Mouse (Mus musculus) adrenal gland, postnatal 25 days (tissue): Measurements from ENCODE around the gene Spi1. TPM values are rescaled to one million over a fixed set of nuclear protein-coding genes. Genes with fewer than 3 reads are reported as not detected.
A peak's percentile ranks its signal among the peaks of the same experiment; 100 is the strongest.
"Not testable (repeated sequence)": the region's sequence is repeated elsewhere in the genome, so short reads cannot be mapped to it uniquely, and the experiment has no call there.

Source experiments
- DNase-seq: peaks from one replicate; pipeline ENCODE4 v3.0.0; 2021; ENCODE audit warnings: mixed read lengths
- total RNA-seq: library from RNA; stranded (reverse); gene quantifications from 2 replicates; pipeline ENCODE4 v1.2.3, GENCODE M21; 2021

Spi1 gene
- total RNA-seq, 1 experiment from 2014 or later = 3.0 TPM

GRCm38 (mm10) chr2:91097015-91097414 is 14.8 kb downstream of the Spi1 start:
- no peak for DNase-seq

- DNase-seq = no peak
These were observed 16.0 kb downstream of the Spi1 start for GRCm38 (mm10) chr2:91098156-91098555.

- peak; percentile 95 for DNase-seq
These were observed 19.0 kb downstream of the Spi1 start for GRCm38 (mm10) chr2:91101124-91101740.

DNA sequence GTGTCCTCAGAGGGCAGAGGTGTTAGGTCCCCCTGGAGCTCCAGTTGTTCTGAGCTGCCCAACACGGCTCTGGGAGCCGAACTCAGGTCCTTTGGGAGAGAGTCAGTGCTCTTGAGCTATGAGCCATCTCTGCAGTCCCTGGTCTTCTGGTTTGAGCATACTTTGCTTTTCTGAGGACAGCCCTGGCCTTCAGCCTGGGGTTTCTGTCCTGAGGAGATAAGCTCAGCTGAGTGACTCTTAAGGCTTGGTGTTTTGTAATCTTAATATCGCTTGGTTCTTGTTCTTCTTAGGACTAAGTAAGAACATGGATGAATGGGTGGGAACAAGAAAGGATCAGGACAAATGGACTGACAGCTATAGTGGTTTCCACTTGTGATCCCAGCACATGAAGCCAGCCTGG is 26.0 kb downstream of the Spi1 start:
- DNase-seq = no peak

DNA sequence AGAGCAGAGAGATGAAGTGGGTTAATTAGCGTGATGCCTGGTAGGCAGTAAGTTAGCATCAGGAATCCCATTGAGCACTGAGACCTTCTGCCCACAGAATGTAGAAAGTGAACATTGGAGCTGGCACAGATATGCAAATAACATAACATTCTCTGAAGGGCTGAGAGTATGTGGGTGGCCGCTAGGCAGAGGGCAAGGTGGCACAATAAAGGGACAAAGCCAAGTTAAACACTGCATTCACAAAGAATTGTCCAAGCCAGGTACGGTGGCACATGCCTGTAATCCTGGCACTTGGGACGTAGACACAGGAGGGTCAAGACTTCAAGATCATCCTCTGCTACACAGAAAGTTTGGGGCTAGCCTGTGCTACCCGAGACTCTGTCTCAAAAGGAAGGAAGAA is 27.1 kb downstream of the Spi1 start:
- no peak for DNase-seq

DNA sequence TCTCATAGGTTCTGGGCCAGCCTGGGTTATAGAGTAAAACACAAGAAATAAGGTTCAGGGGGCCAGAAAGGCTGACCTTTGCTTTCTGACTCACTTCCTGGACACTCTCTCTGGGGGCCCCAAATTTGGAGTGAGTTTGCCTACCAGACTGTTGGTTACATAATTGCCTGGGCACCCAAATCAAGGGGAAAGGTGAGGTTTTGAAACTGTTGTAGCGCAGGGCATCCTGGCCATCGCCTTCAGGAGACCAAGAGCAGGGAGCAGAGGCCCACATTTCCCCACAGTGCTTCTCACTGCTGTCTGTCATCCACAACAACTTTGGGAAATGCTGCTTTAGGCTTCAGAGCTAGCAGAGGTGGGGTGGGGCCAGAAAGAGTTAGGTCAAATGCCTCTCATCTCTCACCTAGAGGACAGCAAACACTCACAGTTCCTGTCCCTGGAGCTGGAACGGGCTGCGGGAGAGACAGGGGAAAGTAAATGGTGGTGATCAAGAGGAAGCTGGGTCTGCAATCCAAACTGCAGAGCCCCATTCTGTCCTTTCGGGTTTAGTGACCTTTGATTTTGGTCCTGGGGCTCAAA is 27.7 kb downstream of the Spi1 start:
- DNase-seq = no peak

DNA sequence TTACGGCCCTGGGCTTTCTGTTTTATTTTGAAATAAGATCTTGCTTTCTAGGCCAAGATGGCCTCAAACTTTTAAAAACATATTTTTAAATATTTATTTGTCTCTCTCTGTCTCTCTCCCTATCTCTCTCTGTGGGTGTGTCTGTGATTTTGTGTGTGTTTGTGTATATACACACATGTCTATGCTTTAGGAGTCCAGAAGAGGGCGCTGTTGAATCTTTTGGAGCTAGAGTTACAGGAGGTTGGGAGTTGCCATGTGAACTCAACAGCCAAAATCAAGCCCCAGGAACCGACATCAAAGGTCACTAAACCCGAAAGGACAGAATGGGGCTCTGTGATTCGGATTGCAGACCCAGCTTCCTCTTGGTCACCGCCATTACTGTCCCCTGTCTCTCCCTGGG is 28.2 kb downstream of the Spi1 start:
- DNase-seq = no peak

- not testable (repeated sequence) for DNase-seq
These were observed 29.6 kb downstream of the Spi1 start for GRCm38 (mm10) chr2:91111832-91112231.

DNA sequence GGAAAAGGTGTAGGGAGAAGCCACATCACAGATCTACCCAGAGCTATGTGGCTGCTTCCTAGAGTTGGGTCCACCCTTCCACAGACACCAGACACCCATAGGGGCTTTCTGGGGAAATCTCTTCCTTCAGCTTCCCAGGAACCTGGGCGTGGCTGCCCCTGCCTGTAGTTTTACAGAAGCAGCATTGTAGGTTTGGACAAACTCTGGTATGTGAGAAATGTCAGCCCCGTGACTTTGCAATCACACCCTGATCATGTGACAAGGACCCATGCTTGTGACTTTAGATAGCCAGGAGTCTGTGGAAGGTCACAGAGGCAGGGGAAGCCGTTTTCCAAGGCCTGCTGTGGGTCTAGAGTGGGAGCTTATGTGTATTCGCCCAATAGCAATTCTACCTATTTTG is 30.3 kb downstream of the Spi1 start:
- no peak for DNase-seq

GRCm38 (mm10) chr2:91113334-91113733 is 31.1 kb downstream of the Spi1 start:
- no peak for DNase-seq

DNA sequence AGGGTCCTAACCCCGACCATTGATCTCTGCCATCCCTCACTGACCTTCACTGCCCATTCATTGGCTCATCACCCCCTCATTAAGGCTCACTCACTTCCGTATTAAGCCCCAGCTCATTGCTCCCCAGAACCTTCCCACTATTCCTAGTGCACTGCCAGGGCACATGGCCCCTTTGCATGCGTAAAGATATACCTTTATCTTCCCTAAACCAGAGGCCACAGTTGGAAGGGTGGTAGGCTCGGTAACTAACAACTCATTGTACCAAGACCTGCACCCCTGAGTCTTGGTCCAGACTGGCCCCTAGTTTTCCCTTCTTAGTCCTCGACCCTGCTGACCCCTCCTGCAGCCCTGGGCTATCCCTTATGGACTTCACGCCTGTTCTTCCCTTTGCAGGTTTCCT is 31.7 kb downstream of the Spi1 start:
- DNase-seq = no peak

DNA sequence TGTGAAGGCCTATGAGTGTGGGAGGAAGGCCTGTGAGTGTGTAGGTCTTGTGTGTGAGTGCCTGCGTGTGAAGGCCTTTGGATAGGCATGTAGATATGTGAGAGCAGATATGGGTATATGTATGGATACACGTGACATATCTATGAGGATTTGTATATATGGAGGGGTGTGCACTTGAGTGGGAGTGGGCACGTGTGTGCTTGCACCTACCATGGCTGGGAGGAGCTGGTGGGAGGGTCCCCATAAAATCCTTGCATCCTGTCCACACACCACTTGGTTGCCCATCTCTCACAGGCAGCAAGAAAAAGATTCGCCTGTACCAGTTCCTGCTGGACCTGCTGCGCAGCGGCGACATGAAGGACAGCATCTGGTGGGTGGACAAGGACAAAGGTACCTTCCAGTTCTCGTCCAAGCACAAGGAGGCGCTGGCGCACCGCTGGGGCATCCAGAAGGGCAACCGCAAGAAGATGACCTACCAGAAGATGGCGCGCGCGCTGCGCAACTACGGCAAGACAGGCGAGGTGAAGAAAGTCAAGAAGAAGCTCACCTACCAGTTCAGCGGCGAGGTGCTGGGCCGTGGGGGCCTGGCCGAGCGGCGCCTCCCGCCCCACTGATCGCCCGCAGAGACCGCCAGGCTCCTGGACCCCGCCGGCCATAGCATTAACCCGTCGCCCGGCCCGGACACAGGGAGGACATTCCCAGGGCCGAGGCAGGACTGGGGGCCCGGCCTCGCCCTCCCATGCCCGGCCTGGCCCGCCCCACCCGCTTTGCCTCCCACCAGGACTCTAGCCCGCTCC is 32.8 kb downstream of the Spi1 start:
- peak; percentile 98 for DNase-seq

- DNase-seq = no peak
These were observed 33.4 kb downstream of the Spi1 start for GRCm38 (mm10) chr2:91115578-91115970.

DNA sequence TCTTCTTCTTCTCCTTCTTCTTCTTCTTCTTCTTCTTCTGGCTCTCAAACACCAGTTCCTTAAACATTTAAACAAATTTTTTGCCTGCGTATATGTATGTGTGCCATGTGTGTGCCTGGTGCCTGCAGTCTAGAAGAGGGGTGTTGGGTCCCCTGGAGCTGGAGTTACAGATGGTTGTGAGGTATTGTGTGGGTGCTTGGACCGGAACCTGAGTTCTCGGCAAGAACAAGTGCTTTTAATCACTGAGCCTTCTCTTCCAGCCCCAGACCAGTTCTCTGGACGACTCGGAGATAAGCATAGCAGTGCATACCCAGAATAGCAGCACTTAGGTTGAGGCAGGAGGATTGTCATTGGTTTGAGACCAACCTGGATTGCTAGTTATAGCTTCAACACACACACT is 34.7 kb downstream of the Spi1 start:
- no peak for DNase-seq

GRCm38 (mm10) chr2:91117585-91118275 is 35.5 kb downstream of the Spi1 start, which contains the start of gene Mybpc3:
Gene Mybpc3 (plus strand): TSS chr2:91118144.
- DNase-seq = no peak

GRCm38 (mm10) chr2:91118647-91119046 is 36.5 kb downstream of the Spi1 start:
- no peak for DNase-seq

DNA sequence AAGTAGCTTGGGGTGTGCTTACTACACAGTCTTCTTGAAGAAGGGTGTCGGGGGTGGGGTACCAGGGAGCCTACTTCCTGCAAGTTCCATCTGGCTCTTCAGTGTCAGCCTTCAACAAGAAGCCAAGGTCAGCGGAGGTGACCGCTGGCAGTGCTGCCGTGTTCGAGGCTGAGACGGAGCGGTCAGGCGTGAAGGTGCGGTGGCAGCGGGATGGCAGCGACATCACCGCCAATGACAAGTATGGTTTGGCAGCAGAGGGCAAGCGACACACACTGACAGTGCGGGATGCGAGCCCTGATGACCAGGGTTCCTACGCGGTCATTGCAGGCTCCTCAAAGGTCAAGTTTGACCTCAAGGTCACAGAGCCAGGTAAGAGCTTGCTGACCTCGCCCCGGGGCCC is 36.9 kb downstream of the Spi1 start:
- DNase-seq = no peak

DNA sequence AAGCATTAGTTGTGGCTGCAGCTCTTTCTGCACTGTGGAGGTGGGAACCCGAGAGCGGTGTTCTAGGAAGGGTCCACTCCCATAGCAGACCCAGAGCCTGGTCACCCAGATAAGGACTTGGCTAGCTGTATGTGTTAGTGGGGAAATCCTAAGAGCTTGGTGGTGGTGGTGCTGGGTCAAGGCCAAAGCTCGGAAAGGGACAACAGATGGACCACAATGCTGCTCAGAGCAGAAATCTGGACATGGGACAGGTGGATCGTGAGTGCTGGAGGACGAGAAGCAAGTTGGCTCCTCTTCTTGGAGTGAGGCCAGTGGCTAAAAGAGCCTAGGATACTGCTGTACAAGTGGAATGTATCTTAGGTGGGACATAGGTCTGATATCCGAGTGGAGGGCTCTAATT is 37.4 kb downstream of the Spi1 start:
- no peak for DNase-seq

- DNase-seq = no peak
These were observed 38.1 kb downstream of the Spi1 start for GRCm38 (mm10) chr2:91120261-91120671.

DNA sequence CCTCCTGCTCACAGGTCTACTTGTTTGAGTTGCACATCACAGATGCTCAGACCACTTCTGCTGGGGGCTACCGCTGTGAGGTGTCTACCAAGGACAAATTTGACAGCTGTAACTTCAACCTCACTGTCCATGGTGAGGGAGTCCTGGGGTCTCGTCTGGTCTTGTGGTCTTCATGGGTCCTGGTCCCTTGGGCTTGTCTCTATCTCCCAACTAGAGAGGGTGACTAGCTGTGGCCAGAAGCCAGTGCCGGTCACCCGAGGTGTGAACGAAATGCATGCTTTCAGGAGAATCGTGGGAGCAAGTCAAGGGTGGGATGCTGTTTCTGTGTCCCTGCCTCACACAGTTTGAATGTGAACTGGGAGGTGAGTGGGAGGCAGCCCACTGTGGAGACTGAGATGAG is 38.8 kb downstream of the Spi1 start:
- no peak for DNase-seq

- DNase-seq = no peak
These were observed 39.3 kb downstream of the Spi1 start for GRCm38 (mm10) chr2:91121497-91121896.

DNA sequence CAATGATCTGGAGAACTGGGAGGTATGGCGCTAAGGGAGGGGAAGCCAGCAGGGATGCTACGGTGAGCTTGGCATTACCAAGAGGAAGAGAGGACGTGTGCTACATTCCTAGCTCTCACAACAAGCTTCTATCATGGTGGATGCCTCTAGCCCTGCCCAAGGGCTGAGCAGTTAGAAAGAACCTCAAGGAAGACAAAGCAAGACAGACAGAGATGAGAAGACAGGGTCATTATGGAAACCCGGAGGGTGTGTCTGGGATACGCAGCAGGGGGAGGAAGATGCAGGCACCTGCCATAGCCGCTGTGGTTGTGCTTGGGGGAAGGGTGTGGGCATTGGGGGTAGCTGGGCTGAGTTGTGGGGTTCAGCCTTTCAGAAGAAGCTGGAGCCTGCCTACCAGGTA is 41.3 kb downstream of the Spi1 start:
- DNase-seq = no peak

DNA sequence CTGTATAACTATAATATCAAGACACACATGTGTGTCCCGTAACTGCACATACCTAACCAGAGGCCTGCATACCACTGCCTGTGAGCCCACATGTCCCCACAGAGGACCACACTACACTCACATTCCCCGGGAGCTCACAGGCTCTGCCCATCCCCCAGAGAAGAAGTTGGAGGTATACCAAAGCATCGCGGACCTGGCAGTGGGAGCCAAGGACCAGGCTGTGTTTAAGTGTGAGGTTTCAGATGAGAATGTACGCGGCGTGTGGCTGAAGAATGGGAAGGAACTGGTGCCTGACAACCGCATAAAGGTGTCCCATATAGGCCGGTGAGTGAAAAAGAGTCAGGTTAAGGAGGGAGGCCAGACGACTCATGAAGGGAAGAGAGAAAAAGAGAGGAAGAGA is 42.9 kb downstream of the Spi1 start:
- DNase-seq = no peak
